Mouse (Mus musculus) sigmoid colon, adult 10 weeks (tissue): Measurements from ENCODE around the gene Agbl1. TPM values are rescaled to one million over a fixed set of nuclear protein-coding genes. Genes with fewer than 3 reads are reported as not detected.

Experiments used
- polyA plus RNA-seq: library from polyadenylated mRNA; stranded (reverse); fragments of 350-450 nt; fragmentation: Illumina TruSeq; extraction: RNeasy Lipid Tissue Mini Kit (QIAGEN cat#74804); gene quantifications from one replicate; pipeline ENCODE4 v1.2.3, GENCODE M21; 2014; ENCODE audit warnings: low read depth, low replicate concordance

The Agbl1 gene
- polyA plus RNA-seq = not detected

DNA sequence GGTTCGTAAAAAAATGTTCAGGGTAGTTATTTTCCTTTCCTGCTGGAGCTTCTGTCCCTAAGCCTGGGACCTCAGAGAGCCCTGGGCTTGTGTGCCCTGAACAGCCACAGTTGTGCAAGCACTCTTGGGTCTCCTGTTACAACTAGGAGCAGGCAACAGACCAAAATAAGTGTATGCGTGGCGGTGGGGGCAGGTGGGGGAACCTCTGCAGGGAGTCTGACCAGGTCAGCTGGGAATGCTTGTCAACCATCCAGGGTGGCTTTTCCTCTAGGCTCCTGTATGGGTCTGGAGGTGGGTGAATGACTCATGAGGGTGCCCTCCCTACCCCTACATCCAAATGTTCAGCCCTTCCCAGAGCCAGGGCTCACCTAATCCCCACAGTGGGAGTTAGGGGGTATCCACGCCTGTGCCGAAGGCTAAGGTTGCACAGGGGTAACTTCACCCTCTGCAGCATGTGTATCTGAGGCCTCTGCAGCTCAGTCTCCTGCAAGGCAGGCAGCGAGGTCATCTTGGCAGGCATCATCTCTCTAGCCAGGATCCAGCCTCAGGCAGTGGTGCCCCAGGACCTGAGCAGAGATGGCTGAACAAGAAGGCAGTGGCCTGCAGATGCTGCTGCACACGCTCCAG lies at the start of gene Agbl1:
TSS of gene Agbl1 (plus strand) at position 577 of the 627 bp plus-strand sequence.

